Mouse (Mus musculus): Measurements from ENCODE around the gene Sp2. TPM values are rescaled to one million over a fixed set of nuclear protein-coding genes. Genes with fewer than 3 reads are reported as not detected.

The Sp2 gene
- polyA plus RNA-seq, 1 experiment: not detected

GRCm38 (mm10) chr11:97021121-97021765 lies 38.5 kb upstream of the Sp2 start:
- Histone ChIP-seq H3K4me1 (ENCODE audit: control insufficient read depth, insufficient read depth, low read length) (peaks cover 24% of the 10 kb centered on the region), H3K4me3 (ENCODE audit: insufficient read depth, low read depth, low read length) (no peak overlapping the region), H3K27ac (ENCODE audit: insufficient read depth, low read depth, low read length) (no peak overlapping the region)
- WGBS: 3% methylated on average over 26 of the region's 27 CpGs
- TF ChIP-seq POLR2A (IDR thresholded peaks at IDR 0.05; ENCODE audit: insufficient read depth, low read depth, low read length) (no peak), CTCF (IDR thresholded peaks at IDR 0.05; ENCODE audit: insufficient read depth, low read depth, low read length) (no peak)

- no peak overlapping the region for H3K27ac ChIP-seq (ENCODE audit: insufficient read depth, low read depth, low read length)
- peaks cover 19% of the 10 kb centered on the region for H3K4me1 ChIP-seq (ENCODE audit: control insufficient read depth, insufficient read depth, low read length)
- TF ChIP-seq CTCF (IDR thresholded peaks at IDR 0.05; ENCODE audit: insufficient read depth, low read depth, low read length) (no peak), POLR2A (IDR thresholded peaks at IDR 0.05; ENCODE audit: insufficient read depth, low read depth, low read length) (no peak)
- H3K4me3 ChIP-seq (ENCODE audit: insufficient read depth, low read depth, low read length): no peak overlapping the region
- 6% methylated on average over 13 of the region's 13 CpGs for WGBS
Measured at GRCm38 (mm10) chr11:97019345-97019708, 36.6 kb upstream of the Sp2 start.

- TF ChIP-seq POLR2A (IDR thresholded peaks at IDR 0.05; ENCODE audit: insufficient read depth, low read depth, low read length) (no peak), CTCF (IDR thresholded peaks at IDR 0.05; ENCODE audit: insufficient read depth, low read depth, low read length) (no peak)
- Histone ChIP-seq H3K4me3 (ENCODE audit: insufficient read depth, low read depth, low read length) (no peak overlapping the region; the same call in 1 of the 2 replicates), H3K4me1 (ENCODE audit: control insufficient read depth, insufficient read depth, low read length) (peaks cover 19% of the 10 kb centered on the region), H3K27ac (ENCODE audit: insufficient read depth, low read depth, low read length) (no peak overlapping the region)
- under 1% methylated on average over 64 of the region's 68 CpGs for WGBS
Measured at GRCm38 (mm10) chr11:97018583-97019344, 36.0 kb upstream of the Sp2 start.

- 2% methylated on average over 36 of the region's 36 CpGs for WGBS
- H3K27ac ChIP-seq (ENCODE audit: insufficient read depth, low read depth, low read length): no peak overlapping the region
- TF ChIP-seq POLR2A (IDR thresholded peaks at IDR 0.05; ENCODE audit: insufficient read depth, low read depth, low read length) (no peak), CTCF (IDR thresholded peaks at IDR 0.05; ENCODE audit: insufficient read depth, low read depth, low read length) (no peak)
- H3K4me3 ChIP-seq (ENCODE audit: insufficient read depth, low read depth, low read length): no peak overlapping the region
- H3K4me1 ChIP-seq (ENCODE audit: control insufficient read depth, insufficient read depth, low read length): peaks cover 22% of the 10 kb centered on the region
Measured at GRCm38 (mm10) chr11:97017696-97018582, 35.2 kb upstream of the Sp2 start.

- TF ChIP-seq POLR2A (IDR thresholded peaks at IDR 0.05; ENCODE audit: insufficient read depth, low read depth, low read length) (no peak), CTCF (IDR thresholded peaks at IDR 0.05; ENCODE audit: insufficient read depth, low read depth, low read length) (no peak)
- H3K4me3 ChIP-seq (ENCODE audit: insufficient read depth, low read depth, low read length): no peak within 1 kb of the TSS
- no peak within 1 kb of the TSS for H3K27ac ChIP-seq (ENCODE audit: insufficient read depth, low read depth, low read length)
- H3K4me1 ChIP-seq (ENCODE audit: control insufficient read depth, insufficient read depth, low read length): peaks cover 3% of the 10 kb centered on the region
- WGBS: 22% methylated on average over 7 of the region's 8 CpGs
Measured at GRCm38 (mm10) chr11:97013121-97013670, 30.4 kb upstream of the Sp2 start, which contains the start of gene Sp6. TSS of gene Sp6 (plus strand) at chr11:97013394.

- Histone ChIP-seq H3K4me1 (ENCODE audit: control insufficient read depth, insufficient read depth, low read length) (peaks cover 3% of the 10 kb centered on the region; the same call in 1 of the 2 replicates), H3K27ac (ENCODE audit: insufficient read depth, low read depth, low read length) (no peak overlapping the region), H3K4me3 (ENCODE audit: insufficient read depth, low read depth, low read length) (no peak overlapping the region)
- 83% methylated on average over 8 of the region's 8 CpGs for WGBS
- TF ChIP-seq CTCF (IDR thresholded peaks at IDR 0.05; ENCODE audit: insufficient read depth, low read depth, low read length) (no peak), POLR2A (IDR thresholded peaks at IDR 0.05; ENCODE audit: insufficient read depth, low read depth, low read length) (no peak)
Measured at GRCm38 (mm10) chr11:97009198-97009790, 26.5 kb upstream of the Sp2 start.

- H3K4me1 ChIP-seq (ENCODE audit: control insufficient read depth, insufficient read depth, low read length): no peaks in the 10 kb centered on the region
- no peak overlapping the region for H3K4me3 ChIP-seq (ENCODE audit: insufficient read depth, low read depth, low read length)
- no peak overlapping the region for H3K27ac ChIP-seq (ENCODE audit: insufficient read depth, low read depth, low read length)
- no peak for TF ChIP-seq POLR2A (IDR thresholded peaks at IDR 0.05; ENCODE audit: insufficient read depth, low read depth, low read length)
- no peak for TF ChIP-seq CTCF (IDR thresholded peaks at IDR 0.05; ENCODE audit: insufficient read depth, low read depth, low read length)
- WGBS: 71% methylated on average over 9 of the region's 9 CpGs
Measured at GRCm38 (mm10) chr11:97007093-97007794, 24.5 kb upstream of the Sp2 start.

- WGBS: 52% methylated on average over 5 of the region's 5 CpGs
Measured at GRCm38 (mm10) chr11:97003170-97003569, 20.4 kb upstream of the Sp2 start.

More at GRCm38 (mm10) chr11:97003170-97003569, 20.4 kb upstream of the Sp2 start:
- Histone ChIP-seq H3K27ac (ENCODE audit: insufficient read depth, low read depth, low read length) (no peak overlapping the region), H3K4me3 (ENCODE audit: insufficient read depth, low read depth, low read length) (no peak overlapping the region), H3K4me1 (ENCODE audit: control insufficient read depth, insufficient read depth, low read length) (no peaks in the 10 kb centered on the region)
- TF ChIP-seq POLR2A (IDR thresholded peaks at IDR 0.05; ENCODE audit: insufficient read depth, low read depth, low read length) (no peak), CTCF (IDR thresholded peaks at IDR 0.05; ENCODE audit: insufficient read depth, low read depth, low read length) (no peak)
